Mouse (Mus musculus) left cerebral cortex, adult 18-20 months (tissue): ENCODE measurements around the gene Pafah1b3. TPM values are rescaled to one million over a fixed set of nuclear protein-coding genes. Genes with fewer than 3 reads are reported as not detected.

ENCODE experiments used
- DNase-seq, 2 experiments: peaks; one replicate each; pipeline ENCODE4 v3.0.0; 2021 to 2022; ENCODE audit warnings: low spot score in 2 of 2, mixed read lengths in 1 of 2
- total RNA-seq, 2 experiments: library from RNA; stranded (reverse); gene quantifications; 2 replicates each; pipeline ENCODE4 v1.2.3; 2021

Pafah1b3 gene
- total RNA-seq, 2 experiments from 2014 or later, result 35.7 to 36.9 TPM

DNA sequence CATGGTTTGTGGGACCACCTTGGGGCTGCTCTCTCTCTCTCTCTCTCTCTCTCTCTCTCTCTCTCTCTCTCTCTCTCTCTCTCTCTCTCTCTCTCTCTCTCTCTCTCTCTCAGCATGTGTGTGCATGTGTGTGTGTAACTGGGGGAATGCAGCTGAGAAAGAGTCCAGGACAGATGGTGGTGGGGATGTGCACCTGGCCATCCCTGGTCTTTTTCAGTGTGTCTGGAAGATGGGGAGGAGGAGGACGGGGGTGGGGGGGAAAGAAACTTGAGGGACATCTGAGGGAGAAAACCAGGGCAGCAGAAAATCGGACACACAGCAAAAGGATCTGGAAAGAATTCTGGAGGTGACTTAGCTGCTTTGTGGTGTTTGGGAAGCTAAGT is 8.8 kb upstream of the Pafah1b3 start:
- DNase-seq, result no peak

DNA sequence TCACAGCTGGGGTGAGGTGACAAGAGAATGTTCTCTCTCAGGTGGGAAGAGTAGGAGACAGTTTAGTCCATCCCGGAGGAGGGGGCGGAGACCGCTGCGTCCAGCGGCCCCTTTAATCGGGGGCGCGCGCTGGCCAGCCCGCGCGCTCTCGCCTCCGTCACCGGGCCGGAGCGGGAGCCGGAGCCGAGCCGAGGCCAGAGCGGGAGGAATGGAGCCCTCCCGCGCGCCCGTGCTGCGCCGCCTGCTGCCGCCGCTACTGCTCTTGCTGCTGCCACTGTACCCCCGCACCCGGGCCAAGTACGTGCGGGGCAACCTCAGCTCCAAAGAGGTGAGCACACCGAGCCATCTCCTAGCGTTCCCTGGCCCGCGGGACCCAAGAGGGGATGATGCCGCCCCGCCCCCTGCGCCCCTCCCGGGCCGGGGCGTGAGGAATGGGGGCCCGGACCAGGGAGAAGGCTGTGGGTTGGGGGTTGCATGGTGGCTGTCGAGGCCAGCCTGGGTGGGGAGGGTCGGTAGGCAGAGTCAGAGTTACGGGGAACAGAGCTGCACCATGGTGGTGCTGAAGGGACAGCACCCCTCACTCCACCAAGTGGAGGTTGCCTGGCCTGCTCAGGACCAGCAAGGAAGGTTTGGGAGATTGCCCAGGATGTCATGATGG is 8.3 kb upstream of the Pafah1b3 start, which contains the start of gene Tmem145:
Gene Tmem145, plus strand, starts transcription at position 151 of the 658 bp plus-strand sequence.
- DNase-seq, result peak in 1 of 2 experiments; percentile 57

DNA sequence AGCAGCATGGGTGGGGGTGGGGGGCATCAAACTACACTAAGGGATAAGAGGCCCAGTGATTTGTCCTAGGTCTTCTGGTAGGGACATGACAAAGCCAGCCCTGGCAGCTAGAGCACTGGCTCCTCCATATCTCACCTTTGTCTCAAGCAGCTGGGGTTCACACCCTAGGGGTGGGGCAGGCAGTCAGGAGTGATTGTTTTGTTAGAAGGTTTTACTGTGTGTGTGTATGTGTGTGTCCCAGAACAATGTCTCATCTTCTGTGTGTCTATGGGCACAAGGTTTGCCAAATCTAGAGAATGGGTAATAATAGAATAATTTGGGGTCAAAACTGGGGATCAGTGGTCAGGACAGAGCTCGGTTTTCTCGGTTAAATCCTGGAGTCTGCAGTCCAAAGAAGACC is 7.7 kb upstream of the Pafah1b3 start:
- no peak for DNase-seq

DNA sequence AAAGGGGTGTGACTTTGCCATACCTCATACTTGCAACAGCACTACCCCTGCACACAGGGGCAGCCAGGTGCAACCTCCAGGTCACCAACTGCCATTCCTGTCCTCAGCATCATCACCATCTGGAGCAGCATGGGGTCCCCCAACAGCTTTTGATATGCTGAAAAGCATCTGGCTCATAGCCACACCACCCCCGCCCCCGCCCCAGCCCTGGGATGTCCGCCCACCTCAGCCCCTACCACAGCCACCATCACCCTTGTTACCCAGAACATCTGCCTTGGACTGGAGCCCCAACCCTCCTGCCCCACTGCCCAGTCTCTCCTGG is 5.9 kb upstream of the Pafah1b3 start:
- no peak for DNase-seq

DNA sequence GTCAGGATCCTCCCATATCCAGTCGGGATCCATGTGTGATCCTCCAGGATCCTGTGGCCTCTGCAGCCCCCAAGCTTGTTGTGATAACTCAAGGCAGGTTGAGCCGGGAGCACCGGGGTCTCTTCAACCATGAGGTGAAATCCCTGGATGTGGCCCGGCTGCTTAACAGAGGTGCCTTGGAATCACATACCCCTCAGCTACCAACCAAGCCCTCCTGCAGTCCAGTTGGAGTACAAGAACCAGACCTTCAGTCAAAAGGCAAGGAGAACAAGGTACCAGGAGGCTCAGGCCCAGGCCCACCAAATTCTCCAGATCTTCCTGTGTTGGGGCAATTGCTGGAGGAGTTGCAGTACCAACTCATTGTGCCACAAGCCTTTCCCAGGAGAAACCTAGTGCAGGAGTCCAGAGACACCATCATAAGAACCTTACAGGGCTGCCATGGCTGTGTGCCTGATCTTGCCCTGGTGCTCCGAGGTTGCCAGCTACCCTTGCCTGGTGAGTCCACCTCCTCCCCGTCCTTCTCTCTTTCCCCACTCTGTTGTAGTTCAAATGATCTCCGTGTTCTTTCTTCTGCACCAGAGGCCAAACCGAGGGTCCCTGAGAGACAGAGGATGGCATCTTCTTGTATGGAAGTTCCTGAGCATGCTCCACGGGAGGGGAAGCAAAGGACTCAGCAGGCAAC is 5.4 kb upstream of the Pafah1b3 start:
- no peak for DNase-seq

DNA sequence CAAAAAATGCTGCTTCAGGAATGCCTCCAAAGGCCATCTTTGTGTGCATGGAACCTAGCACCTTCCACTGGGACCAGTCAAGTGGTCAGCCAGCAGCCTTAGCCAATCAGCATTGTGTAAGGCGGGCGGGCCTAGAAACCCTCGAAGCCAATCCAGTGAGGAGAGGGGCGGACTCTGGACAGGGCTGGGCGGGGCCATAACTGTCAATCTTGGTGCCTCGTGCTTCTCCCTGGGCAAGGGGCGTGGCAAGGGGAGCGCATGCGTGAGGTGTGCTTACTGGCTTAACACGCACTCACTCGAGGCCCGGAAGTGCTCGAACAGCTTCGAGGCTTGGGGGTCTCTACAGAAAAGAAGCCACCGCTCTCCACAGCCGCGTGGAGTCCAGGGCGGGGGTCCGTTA is 3.3 kb upstream of the Pafah1b3 start, which contains the start of gene Prr19:
Gene Prr19, plus strand, starts transcription at position 349 of the 400 bp plus-strand sequence.
- DNase-seq, result no peak

DNA sequence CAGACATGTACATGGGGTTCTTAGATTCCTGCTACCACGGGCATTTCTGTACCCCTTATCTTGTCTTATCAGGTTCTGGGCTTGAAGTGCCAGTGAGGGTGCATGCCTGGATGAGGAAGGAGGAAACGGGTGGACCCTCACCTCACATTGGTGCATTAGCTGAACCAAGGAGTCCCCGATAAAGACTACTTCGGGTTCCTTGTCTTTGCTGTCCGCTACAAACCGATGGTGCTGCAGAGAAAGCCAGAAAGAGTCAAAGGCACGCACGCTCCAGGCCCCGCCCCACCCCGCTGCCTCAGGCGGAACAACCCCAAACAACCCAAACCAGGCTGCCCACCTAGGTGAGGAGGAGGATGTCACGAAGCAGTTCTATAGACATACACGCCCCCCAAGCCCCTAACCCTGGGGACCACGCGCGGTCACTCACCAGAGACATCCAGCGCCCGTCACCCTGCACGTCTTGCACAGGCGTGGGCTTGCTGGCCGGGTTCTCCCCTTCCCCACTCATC is 787 bp downstream of the Pafah1b3 start:
- DNase-seq, result no peak

DNA sequence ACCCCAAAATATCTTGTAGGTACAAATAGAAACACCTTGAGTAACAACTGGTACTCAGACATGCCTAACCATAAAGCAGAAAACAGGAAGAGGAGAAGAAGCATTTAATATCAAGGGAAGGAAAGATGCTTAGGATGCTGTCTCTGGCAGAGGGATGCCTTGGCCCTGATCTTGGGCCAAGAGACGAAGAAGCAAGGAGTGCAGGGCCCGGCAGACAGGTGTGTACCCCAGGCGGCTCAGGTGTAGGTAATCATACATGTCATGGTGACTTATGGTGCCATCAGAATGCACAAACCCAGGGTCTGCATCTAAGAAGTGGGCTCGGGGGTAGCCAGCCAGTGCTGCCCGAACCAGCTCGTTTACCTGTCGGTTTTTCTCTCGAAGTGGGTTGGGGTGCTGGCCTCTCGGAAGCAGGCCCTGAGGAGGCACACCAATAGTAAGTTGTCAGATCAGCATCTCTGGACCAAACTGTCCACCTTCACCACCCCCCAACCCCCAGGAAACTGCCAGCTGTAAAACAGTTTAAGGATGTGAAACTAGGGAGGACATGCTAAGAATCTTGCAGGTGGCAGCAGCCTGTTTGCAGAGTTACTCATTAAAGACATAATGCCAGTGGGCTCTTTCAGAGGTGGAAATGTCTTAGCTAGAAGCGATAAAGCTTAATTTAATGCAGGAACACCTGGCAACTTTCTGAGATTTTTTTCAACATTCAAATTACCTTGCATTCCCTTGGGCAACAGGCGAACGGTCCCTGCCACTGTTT is 2.6 kb downstream of the Pafah1b3 start:
- no peak for DNase-seq

DNA sequence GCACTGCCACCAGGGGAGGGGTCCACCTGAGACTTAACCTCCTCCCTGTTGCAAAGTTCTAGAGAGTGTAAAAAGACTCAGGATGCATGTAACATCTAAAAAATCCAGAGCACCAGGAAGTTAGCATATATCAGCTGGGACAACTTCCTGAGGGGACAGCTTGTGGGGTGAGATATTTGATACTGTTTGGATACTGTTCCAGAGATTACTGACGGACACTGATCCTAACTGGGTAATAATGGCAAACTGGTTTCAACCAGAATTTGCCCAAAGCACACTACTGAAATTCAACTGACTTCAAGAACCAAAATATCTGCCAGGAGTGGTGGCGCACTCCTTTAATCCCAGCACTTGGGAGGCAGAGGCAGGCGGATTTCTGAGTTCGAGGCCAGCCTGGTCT is 3.3 kb downstream of the Pafah1b3 start:
- DNase-seq, result no peak

DNA sequence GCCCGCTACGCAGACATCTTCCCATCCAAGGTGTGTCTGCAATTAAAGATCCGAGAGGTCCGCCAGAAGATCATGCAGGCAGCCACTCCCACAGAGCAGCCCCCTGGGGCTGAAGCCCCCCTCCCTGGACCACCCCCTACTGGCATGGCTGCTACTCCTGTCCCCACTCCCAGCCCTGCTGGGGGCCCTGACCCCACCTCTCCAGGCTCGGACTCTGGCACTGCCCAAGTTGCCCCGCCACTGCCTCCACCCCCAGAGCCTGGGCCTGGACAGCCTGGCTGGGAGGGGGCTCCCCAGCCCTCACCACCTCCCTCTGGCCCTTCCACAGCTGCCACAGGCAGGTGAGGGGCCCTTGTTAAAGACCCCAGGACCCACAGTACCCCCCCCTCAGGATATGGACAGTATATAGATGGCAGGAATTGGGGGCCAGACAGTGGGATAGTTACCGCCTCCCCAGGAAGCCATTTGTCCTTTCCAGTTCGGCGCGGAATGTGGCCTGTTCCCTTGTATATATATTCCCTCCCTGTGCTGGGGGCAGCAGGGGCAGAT is 4.5 kb downstream of the Pafah1b3 start:
- no peak for DNase-seq

DNA sequence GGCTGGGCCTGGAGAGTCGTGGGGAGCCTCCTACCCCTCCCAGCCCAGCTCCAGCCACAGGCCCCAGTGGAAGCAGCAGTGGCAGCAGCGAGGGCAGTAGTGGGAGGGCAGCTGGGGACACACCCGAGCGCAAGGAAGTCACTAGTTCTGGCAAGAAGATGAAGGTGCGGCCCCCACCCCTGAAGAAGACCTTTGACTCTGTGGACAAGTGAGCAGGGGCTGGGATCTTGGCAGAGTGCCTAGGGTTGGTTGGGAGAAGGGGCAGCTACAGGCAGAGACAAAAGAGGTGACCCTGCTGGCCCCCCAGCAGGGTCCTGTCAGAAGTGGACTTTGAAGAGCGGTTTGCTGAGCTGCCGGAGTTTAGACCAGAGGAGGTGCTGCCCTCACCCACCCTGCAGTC is 5.7 kb downstream of the Pafah1b3 start:
- no peak for DNase-seq

DNA sequence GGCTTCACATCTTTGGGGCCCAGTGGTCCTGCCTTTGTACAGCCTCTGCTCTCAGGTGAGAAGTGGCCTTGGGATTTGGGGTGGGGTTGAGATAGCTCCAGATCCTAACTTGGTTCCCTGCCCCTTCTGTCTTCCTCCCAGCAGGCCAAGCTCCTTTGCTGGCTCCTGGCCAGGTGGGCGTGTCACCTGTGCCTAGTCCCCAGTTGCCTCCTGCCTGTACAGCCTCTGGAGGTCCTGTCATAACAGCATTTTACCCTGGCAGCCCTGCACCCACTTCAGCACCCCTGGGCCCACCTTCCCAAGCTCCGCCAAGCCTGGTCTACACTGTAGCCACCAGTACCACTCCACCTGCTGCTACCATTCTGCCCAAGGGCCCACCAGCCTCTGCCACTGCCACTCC is 6.9 kb downstream of the Pafah1b3 start:
- no peak for DNase-seq

DNA sequence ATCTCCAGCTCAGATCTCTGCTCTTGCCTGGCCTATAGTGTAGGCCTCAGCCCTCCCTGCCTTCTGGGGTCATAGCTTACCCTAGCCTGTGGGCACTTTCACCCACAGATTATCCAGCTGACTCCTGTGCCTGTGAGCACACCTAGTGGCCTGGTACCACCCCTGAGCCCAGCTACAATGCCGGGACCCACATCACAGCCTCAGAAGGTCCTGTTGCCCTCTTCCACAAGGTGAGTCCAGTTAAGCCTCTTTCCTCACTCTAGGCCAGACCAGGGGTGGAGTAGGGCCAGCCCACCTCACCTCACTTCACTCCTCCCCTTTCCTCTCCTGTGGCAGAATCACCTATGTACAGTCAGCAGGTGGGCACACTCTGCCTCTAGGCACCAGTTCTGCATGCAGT is 7.3 kb downstream of the Pafah1b3 start:
- no peak for DNase-seq

DNA sequence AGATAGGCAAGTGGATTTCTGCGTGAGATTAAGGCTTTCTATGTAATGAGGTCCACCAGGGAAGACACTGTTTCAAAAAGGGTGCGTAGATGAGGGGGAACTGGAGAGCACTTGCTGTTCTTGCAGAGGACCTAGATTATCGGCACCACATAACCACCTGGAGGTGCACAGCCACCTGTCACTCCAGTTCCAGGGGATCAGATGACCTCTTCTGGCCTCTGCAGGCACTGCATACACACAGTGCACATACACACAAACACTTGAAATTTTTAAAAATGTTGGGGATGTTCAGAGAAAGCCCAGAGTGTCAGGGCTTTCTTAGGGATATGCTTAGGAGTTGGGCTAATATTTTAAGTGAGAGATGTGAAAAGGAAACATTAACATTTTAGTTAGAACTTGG is 7.9 kb downstream of the Pafah1b3 start:
- no peak for DNase-seq

DNA sequence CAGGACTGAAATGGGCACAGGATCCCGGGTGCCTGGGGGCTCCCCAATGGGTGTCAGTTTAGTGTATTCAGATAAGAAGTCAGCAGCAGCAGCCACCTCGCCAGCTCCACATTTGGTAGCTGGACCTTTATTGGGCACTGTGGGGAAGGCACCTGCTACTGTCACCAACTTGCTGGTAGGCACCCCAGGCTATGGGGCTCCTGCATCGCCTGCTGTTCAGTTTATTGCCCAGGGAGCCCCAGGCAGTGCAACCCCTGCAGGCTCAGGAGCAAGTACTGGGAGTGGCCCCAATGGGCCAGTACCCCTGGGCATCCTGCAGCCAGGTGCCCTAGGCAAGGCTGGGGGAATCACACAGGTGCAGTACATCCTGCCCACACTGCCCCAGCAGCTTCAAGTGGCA is 9.1 kb downstream of the Pafah1b3 start:
- no peak for DNase-seq

DNA sequence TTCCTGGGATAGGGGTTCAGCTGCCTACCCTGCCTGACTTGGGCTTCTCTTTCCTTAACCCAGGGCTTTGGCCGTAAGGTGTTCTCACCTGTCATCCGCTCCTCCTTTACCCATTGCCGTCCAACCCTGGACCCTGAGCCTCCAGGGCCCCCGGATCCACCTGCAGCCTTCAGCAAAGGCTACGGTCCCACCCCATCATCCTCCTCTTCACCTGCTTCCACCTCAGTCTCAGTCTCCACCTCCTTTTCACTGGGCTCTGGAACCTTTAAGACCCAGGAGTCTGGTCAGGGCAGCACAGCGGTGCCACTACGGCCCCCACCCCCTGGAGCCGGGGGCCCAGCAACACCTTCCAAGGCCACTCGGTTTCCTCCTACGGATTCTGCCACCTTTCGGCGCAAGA is 9.8 kb downstream of the Pafah1b3 start:
- no peak for DNase-seq

DNA sequence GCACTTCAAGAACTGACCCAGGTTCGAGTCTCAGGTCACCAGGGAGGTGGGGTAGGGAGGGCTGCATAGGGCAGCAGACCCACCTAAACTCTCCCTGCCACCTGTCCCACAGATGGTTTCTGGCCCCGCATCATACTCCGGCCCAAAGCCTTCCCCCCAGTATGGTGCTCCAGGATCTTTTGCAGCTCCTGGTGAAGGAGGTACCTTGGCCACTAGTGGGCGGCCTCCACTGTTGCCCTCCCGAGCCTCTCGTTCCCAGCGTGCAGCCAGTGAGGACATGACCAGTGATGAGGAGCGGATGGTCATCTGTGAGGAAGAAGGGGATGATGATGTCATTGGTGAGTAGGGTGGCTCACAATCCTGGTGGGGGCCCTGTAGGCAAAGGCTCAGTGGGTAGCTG is 10.8 kb downstream of the Pafah1b3 start:
- DNase-seq, result no peak

DNA sequence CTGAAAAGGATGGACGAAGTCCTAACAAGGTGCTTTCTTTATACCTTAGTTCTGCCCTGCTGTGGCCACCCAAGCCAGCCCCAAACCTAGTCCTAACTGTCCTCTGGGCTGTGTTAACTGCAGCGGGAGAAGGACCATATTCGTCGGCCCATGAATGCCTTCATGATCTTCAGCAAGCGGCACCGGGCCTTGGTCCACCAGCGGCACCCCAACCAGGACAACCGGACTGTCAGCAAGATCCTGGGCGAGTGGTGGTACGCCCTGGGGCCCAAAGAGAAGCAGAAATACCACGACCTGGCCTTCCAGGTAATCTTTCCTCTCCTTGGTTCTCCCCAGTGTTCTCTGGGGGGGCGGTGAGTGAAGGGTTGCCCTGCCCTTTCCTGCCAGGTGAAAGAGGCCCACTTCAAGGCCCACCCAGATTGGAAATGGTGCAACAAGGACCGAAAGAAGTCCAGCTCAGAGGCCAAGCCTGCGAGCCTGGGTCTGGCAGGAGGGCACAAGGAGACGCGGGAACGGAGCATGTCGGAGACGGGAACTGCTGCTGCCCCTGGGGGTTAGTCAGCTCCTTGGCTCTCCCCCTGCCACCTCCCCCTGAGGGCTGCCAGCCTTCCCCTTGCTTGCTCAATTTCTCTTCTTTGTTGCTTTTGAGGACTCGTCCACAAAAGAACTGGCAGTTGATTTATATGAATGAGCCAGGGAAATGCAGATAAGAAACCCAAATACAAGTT is 12.1 kb downstream of the Pafah1b3 start:
- no peak for DNase-seq

DNA sequence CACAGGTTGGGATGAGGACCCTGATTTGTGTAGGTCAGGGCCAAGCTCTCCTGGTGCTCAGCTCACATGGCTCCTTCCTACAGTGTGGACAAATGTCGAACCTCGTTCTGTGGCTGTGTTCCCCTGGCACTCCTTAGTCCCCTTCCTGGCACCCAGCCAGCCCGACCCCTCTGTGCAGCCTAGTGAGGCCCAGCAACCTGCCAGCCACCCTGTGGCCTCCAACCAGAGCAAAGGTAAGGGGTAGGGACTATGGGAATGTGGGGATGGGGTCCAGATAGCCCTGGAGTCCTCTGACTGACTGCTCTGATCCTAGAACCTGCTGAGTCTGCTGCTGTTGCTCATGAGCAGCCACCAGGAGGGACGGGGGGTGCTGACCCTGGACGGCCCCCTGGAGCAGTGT is 13.0 kb downstream of the Pafah1b3 start:
- no peak for DNase-seq

DNA sequence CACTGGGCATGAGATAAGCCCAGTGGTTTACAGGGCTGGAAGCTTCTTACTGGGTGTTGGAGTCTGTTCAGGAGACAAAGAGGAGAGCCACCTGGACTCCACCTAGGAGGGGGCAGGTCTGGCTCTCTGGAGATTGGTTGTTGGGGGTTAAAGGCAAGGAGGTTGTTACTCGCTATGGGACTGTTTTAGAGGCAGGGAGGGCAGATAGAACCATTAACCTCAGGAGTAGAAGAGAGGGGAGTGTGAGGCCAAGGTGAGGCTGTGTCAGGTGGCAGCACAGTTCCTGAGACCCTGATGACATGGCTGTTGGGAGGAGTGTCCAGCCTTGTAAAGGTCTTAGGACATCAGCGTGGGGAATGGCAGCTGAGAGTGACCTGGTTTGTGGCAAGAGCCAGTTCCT is 13.6 kb downstream of the Pafah1b3 start:
- DNase-seq, result no peak

DNA sequence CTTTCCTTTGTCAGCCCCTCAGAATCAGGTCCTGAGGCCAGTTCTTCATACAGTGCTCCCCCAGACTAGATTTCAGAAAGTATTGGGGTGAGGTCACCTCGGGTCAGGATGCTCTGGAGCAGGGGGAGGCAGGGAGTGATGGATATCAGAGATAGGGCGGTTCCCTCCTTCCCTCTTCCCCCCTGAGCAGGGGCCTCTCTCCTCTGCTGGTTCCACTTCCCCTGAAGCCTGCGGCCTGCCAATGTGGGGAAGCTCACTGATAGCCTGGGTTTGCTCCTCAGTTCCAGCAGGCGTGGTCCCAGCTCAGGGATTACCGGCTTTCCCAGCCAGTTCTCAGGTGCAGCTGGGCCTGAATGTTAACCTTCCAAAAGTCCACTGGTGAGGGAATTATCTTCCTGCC is 14.1 kb downstream of the Pafah1b3 start:
- DNase-seq, result no peak
